Mouse (Mus musculus) right cerebral cortex, adult 18-20 months (tissue): Measurements from ENCODE around the gene Fign.

Source experiments
- DNase-seq: peaks from one replicate; pipeline ENCODE4 v3.0.0; 2022; ENCODE audit warnings: mixed read lengths

Fign gene

DNA sequence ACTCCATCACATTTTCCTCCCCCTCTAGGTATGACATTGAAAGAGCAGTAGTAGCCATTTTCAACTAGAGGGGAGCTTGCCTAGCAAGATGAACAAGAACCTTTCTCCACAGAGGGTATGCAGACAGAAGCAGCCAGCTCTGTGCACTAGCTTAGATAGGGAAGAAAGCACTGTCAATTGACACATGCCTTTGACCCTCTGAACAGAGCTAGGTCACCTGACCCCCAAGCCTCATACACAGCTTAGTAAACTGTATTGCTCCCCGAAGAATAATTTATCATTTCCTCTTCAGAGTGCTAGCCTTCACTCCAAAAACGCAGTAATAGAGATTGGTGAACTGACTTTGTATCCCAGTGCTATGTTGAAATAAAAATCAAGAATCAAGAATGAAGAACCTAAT is 49.7 kb downstream of the Fign start:
- DNase-seq: no peak

DNA sequence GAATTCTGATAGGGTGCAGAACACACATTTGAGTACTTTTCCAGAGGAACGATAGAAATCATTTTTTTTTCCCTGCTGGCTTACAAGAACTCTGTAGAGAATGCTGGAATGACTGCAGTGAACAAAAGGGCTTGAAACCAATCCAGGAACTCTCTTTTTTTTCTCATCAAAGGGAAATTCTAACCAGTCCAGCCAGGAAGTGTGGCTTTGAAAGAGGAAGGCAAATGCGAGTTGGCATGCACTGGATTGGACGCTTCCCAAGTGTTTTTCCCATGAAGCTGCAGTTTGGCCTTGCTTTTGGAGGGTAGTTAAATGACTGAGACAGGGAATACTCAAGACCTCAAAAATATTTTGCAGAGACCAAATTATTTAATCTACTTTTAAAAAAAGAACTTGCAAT is 54.7 kb downstream of the Fign start:
- peak; percentile 27 for DNase-seq

DNA sequence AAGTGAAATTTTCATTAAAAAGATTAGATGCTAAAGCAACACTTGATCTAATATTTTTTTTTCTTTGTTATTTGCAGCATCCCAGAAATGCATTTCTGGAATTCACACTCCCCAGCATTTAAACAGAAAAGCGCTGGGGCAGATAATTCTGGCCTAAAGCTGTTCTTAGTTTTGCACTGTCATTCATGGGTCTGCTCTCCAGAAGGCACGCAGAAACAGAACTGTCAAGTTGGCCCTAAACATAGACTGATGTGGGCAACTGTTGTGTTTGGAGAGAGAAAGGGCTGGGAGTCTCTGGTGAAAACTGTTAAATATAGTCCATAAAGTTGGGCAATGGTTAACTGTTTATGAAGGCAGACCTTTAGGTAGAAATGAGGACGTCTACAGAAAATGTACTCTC is 62.4 kb downstream of the Fign start:
- peak; percentile 2 for DNase-seq

DNA sequence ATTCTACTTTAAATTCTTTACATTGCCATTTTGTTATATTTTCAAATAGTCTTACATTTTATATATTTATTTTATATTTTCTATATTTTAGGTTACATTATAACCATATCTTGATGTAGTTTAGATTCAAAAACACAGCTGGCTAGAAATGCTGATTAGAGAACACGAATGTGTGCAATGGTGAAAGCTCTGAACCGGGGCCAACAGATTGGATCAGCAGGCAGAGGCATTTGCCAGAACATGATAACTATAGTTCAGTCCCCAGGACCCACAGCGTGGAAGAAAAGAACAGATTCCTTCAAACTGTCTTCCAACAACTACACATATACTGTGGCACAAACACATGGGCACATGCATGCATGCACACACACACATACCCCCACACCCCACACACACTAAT is 64.0 kb downstream of the Fign start:
- no peak for DNase-seq

DNA sequence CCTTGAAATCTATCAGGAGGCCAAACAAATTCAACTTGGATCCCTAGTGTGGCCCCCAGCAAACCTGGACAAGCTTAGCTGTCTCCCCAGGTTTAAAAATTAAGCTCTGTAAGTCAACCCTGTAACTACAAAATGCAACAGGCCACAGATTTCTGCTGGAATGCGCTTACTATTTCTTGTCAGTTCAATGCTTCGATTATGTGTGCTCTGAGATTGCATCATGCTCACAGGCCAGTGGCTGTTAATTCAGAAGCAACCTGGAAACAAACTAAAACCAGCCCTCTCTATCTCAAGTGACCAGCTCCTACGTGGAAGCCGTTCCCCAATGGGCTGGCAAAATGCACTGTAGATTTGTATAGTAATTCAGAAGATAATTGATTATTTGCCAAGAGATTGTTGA is 71.9 kb downstream of the Fign start:
- DNase-seq: no peak

DNA sequence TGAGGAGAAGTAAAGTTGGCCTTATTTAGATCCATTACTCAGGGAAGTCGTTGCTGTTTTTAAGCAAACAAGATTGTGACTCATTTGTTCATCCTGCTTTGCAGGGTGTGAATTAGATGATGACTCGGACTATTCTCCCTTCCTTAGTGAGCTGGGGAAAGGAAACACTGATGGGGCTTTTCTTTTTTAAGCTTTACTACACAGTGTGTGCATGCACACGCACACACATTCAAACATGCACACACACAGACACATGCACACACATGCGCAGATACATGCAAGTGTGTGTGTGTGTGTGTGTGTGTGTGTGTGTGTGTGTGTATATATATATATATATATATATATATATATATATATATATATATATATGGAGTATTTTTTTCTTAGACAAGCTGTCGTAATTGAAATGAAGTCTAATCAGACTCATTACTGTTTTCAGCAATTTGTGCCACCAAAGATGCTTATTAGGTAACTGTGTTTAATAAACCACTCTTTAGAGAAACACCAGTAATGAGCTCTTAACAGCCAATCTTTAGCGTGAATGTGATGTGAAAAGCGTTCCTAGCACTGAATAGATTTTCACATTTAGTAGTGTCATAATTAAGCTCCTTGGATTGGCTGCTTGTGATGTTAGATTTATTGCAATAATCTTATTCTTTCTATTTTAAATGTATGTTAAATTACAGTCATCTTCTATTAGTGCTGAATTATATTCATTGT is 103.4 kb downstream of the Fign start:
- DNase-seq: no peak

DNA sequence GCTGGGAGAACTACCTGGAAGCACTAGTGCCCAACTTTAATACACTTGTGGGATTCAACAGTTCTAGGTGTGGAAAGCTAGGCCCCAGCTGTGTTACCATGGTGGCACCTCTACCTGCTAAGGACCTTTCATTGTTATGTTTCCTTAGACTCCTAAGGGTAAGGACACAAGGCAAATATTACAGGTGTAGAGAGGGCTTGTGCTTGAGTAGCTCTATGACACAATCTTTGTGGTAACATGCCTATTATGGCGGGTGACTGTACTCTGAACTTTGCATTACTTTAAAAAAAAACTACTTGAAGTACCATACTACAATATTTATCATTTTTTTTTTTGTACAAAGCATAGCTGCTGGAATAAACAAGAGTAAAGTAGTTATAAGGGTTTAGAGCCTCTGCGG is 112.4 kb downstream of the Fign start:
- DNase-seq: no peak

DNA sequence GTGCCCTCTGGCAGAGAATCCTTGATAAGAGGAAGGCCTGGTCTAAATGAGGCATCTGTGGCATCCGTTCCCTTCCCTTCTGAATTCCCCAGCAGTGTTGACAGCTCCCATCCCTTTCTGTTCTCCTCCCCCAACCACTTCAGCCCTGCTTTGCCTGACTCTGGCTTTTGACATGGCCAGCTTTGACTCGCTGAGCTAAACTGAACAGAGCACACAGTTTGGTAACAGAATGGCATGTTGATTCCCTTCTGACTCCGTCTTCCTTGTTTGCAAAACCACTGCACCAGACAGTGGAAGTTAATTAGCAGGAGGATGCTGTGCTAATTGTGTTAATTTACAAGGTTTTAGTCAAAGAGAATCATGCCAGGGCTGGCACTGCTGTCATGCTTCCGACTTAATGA is 115.5 kb downstream of the Fign start:
- DNase-seq: no peak

DNA sequence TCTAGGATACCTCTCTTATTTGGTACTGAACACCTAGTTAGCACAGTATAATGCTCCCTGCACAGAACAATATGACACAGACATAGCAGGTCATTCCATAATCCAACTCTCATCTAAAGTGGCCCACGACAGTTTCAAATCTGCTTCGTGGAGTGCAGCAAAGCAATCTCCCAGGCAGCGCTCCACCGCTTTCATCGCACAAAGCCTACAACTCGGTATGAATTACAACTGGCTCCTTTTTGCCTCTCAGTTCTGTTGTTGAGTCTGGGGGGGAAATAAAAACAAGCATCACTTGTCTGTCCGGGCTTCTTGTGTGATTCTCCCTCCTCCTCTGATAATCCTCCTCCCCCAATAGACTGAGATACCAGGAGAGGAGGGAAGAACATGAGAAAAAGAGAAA is 116.4 kb downstream of the Fign start:
- DNase-seq: no peak

DNA sequence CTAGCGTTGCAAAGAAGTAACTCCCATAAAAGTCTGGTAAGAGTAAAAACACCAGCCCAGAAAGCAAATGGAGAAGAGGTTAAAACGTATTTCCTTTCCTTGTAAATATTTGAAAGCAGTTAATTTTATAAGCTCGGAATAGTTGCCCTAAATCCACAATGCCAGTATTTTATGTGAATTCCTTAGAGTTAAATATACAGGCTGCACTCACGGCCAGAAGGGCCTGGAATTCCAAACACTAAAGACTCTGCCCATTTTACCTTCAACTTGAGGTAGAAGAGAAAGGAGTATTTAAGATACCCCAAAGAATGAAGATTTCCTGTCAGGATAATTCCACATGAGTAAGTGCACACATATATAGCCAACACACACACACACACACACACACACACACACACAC is 128.2 kb downstream of the Fign start:
- no peak for DNase-seq

DNA sequence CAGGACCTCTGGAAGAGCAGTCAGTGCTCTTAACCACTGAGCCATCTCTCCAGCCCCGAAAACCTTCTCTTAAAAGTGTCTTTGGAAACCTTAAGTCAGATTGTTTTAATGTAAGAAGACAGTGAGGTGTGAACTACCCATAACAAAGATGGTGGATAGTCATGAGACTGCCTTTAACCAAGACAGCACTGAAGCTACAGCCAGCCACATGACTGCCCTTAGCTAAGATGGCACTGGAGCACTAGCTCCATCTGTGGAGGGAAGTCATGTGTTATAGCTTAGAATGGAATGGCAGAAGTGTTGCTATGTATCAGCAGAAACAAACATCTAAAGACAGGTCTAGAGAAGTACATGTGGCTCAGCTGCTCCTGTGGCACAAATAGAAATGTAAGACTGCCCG is 166.8 kb downstream of the Fign start:
- no peak for DNase-seq

DNA sequence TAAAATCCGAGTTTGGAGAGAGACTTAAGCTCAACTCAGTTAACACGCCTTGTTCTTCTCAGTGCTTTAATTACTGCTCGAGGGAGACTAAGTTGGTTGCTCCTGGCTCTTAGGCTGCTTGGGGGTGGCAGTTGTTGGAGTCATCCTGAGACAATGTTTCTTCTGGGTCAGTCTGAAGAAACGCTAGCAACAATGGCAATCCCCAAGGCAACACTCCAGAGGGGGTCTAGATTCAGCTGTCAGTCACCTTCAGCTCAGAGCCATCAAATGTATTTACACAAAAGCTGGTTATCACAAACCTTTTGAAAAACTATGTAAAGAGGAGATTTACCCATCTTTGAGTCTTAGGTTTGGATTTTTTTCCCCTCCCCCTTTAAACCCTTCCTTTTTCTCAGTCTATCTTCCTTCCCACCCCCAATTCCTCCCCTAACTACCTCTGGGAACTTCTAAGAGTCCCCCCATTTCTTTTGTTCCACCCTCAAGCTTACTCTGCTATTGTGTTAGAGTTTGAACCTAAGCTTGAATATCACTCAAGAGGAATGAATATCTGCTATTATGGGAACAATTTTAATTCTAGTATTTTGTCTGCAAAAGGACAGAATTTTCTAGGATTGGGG is 171.2 kb downstream of the Fign start:
- no peak for DNase-seq

DNA sequence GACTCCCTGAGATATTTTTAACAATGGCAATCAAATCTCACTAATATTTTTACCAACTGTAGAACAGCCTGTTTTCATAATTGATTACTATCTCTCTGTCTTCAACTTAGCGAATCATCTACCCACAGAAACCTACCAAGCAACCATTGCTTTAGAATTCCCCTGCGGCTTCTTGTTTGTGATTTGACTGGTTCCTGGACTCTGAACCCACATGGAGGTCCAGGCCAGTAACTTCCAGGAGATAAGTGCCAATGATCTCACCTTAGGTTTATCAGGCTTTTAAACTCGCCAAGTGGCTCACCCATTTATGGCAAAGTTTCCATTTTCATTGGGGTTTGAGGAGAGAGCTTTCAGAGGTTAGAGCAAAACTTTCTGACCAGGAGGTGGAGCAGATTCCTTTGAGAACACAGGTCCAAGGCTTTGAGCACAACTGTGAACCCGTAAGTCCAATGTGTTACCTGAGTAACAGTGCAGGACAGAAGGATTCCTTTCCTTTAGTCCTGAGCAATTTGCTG is 172.1 kb downstream of the Fign start:
- no peak for DNase-seq
